Mouse (Mus musculus) kidney, postnatal 0 days (tissue): ENCODE data around the gene Snrpd3. TPM values are rescaled to one million over a fixed set of nuclear protein-coding genes. Genes with fewer than 3 reads are reported as not detected.

Source experiments
- ATAC-seq: fragments of 200-750 bp; cut with Nextera tagmentation; replicated peaks from 2 replicates; pipeline ENCODE4 v1.8.0; 2017; ENCODE audit warnings: low read depth, moderate number of reproducible peaks, moderate TSS enrichment, moderate library complexity; ENCODE audit not compliant: low FRiP score
- DNase-seq: peaks from one replicate; pipeline ENCODE4 v3.0.0-alpha.2; 2016; ENCODE audit warnings: low spot score
- H3K27ac ChIP-seq: fragments of 300-500 bp; sonication (generic); 2 replicates; pipeline ENCODE4 v1.5.1; 2014; ENCODE audit warnings: mild to moderate bottlenecking
- H3K27me3 ChIP-seq: fragments of 300-500 bp; sonication (generic); 2 replicates; pipeline ENCODE4 v1.6.1; 2014; ENCODE audit warnings: low read length, mixed read lengths; ENCODE audit not compliant: insufficient read depth
- H3K36me3 ChIP-seq: fragments of 300-500 bp; sonication (generic); 2 replicates; pipeline ENCODE4 v1.6.1; 2014; ENCODE audit warnings: low read length, mixed read lengths; ENCODE audit not compliant: insufficient read depth
- H3K4me1 ChIP-seq: fragments of 300-500 bp; sonication (generic); replicated peaks from 2 replicates; pipeline ENCODE4 v1.6.1; 2014; ENCODE audit warnings: antibody characterized with exemption, low read length, mixed read lengths; ENCODE audit not compliant: insufficient read depth
- H3K4me2 ChIP-seq: fragments of 300-500 bp; sonication (generic); 2 replicates; pipeline ENCODE4 v1.6.1; 2014; ENCODE audit warnings: mild to moderate bottlenecking, low read length, moderate library complexity, mixed read lengths
- H3K4me3 ChIP-seq: fragments of 300-500 bp; sonication (generic); replicated peaks from 2 replicates; pipeline ENCODE4 v1.5.1; 2014; ENCODE audit warnings: low read depth, low read length
- H3K9ac ChIP-seq: fragments of 300-500 bp; sonication (generic); 2 replicates; pipeline ENCODE4 v1.6.1; 2014; ENCODE audit warnings: low read depth, low read length
- H3K9me3 ChIP-seq: fragments of 300-500 bp; sonication (generic); replicated peaks from 2 replicates; pipeline ENCODE4 v1.6.1; 2016; ENCODE audit warnings: low read length, inconsistent platforms, mixed read lengths
- CTCF ChIP-seq: IDR thresholded peaks from 2 replicates; pipeline ENCODE4 v1.5.1; 2016; ENCODE audit warnings: antibody characterized with exemption, low read depth, mild to moderate bottlenecking, moderate library complexity
- WGBS: fragments of 180-500 bp; shearing (Covaris S2); extraction: QIAGEN DNeasy Blood & Tissue Kit; methylation state at CpG from one replicate; pipeline ENCODE4 v1.1.7; 2014; 5-methylcytosine and 5-hydroxymethylcytosine counted together
- polyA plus RNA-seq: library from polyadenylated mRNA; unstranded; fragments of >200 nt; fragmentation: Nextera tagmentation; extraction: Ambion mirVana; gene quantifications from 2 replicates; pipeline ENCODE4 v1.2.1, GENCODE M21; 2015

The Snrpd3 gene
- polyA plus RNA-seq, 1 experiment from 2014 or later = 113 TPM

DNA sequence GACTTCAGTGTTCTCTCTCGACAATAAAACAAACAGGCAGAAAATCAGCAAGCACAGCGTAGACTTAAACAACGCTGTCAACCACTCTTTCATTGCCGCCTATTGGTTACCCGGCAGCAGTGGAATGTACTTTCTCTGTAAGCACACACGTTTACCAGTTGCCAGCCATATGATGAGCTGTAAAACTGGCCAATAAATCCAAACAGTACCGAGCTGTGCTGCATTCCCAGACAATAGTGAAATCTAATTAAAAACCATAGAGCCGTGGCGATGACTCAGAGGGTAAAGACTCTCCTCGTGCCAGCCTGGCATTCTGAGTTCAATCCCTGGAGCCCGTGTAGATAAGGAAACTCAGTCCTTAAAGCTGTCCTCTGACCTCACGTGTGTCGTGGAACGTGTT lies 31.1 kb downstream of the Snrpd3 start:
- H3K27ac ChIP-seq = no peak overlapping the region
- 25% methylated on average over 14 of the region's 14 CpGs for WGBS
- peak; percentile 30; the same call in 1 of the 2 replicates for ATAC-seq
- no peak; the same call in 1 of the 2 replicates for TF ChIP-seq CTCF
- DNase-seq = no peak
- H3K9me3 ChIP-seq = no peaks in the 10 kb centered on the region
- no peak overlapping the region for H3K4me2 ChIP-seq
- no peaks in the 10 kb centered on the region for H3K27me3 ChIP-seq
- H3K36me3 ChIP-seq = no peaks in the 10 kb centered on the region
- H3K4me1 ChIP-seq = peaks cover 16% of the 10 kb centered on the region; the same call in 1 of the 2 replicates
- no peak overlapping the region for H3K4me3 ChIP-seq
- H3K9ac ChIP-seq = no peak overlapping the region

DNA sequence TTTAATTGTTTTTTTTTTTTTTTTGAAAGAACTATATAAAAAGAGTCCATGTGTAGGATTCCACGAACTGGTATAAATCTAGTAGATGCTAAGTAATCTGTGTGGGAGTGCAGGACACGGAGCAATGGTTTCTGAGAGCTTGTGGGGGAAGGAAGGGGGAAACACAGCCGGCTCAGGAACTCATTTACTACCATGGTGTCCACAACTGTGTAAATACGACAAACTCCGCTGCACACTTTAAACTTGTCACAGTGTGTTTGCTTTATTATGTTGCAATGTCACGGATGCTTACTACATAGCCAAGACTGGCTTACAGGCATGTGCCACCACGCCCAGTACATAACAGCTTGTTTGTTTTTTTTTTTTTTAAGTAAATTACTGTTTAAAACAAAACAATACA lies 32.5 kb downstream of the Snrpd3 start:
- H3K4me1 ChIP-seq = peaks cover 16% of the 10 kb centered on the region; the same call in 1 of the 2 replicates
- no peak overlapping the region for H3K4me2 ChIP-seq
- H3K36me3 ChIP-seq = no peaks in the 10 kb centered on the region
- H3K9me3 ChIP-seq = no peaks in the 10 kb centered on the region
- ATAC-seq (peak; percentile 48; the same call in 1 of the 2 replicates), DNase-seq (peak; percentile 85)
- no peak overlapping the region for H3K9ac ChIP-seq
- H3K27me3 ChIP-seq = no peaks in the 10 kb centered on the region
- WGBS = 18% methylated on average over 7 of the region's 7 CpGs
- H3K4me3 ChIP-seq = no peak overlapping the region
- no peak for TF ChIP-seq CTCF
- H3K27ac ChIP-seq = no peak overlapping the region

DNA sequence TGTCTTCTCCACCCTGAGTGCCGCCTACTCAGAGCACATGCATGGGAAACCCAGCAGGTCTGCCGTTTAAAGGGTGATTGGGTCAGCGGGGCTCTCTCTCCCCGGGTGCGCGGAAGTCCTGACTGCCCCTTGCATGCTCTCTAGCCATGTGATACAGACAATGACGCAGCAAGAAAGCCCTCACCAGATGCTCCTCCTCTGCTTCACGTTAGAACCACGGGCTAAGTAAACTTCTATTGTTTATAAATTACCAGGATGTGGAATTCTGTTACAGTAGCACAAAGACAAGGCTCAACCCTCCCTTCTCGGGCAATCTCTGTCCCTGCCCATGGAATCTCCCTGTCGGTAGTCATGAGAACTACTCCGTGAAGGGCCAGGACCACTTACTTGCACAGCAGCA lies 33.8 kb downstream of the Snrpd3 start:
- Histone ChIP-seq H3K36me3 (no peaks in the 10 kb centered on the region), H3K4me2 (peak overlapping the region; percentile 11; the same call in 1 of the 2 replicates), H3K27me3 (no peaks in the 10 kb centered on the region), H3K4me1 (peaks cover 16% of the 10 kb centered on the region; the same call in 1 of the 2 replicates), H3K9ac (no peak overlapping the region), H3K27ac (no peak overlapping the region), H3K9me3 (no peaks in the 10 kb centered on the region), H3K4me3 (no peak overlapping the region)
- 0 out of 2 replicates have a peak, but pooled peaks have one; percentile 37 for ATAC-seq
- 24% methylated on average over 12 of the region's 12 CpGs for WGBS
- DNase-seq = peak; percentile 54
- peak; percentile 19; the same call in 1 of the 2 replicates for TF ChIP-seq CTCF

DNA sequence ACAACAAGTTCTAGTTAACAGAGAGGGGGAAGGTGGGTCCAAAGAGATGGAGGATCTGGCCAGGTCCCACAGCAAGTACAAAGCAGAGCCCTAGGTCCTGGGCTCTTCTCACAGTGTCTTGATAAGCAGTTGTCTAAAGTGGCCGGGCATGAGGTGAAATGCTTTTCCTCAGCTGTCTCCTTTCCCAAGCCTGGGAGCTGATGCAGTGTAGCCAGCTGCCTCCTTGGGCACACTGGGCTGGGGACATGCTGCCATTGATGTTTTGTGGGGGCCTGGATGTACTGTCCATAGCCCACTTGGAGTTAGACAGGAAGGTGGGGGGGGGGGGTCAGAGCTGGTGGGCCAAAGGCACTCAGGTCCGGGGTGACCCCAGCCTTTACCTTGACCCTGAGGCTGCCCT lies 34.8 kb downstream of the Snrpd3 start:
- no peak overlapping the region for H3K4me3 ChIP-seq
- TF ChIP-seq CTCF = no peak
- 48% methylated on average over 2 of the region's 2 CpGs for WGBS
- H3K27me3 ChIP-seq = no peaks in the 10 kb centered on the region
- no peak for DNase-seq
- no peaks in the 10 kb centered on the region for H3K9me3 ChIP-seq
- ATAC-seq = no peak
- H3K4me2 ChIP-seq = no peak overlapping the region
- H3K4me1 ChIP-seq = peaks cover 16% of the 10 kb centered on the region; the same call in 1 of the 2 replicates
- no peak overlapping the region for H3K27ac ChIP-seq
- no peaks in the 10 kb centered on the region for H3K36me3 ChIP-seq
- H3K9ac ChIP-seq = no peak overlapping the region

DNA sequence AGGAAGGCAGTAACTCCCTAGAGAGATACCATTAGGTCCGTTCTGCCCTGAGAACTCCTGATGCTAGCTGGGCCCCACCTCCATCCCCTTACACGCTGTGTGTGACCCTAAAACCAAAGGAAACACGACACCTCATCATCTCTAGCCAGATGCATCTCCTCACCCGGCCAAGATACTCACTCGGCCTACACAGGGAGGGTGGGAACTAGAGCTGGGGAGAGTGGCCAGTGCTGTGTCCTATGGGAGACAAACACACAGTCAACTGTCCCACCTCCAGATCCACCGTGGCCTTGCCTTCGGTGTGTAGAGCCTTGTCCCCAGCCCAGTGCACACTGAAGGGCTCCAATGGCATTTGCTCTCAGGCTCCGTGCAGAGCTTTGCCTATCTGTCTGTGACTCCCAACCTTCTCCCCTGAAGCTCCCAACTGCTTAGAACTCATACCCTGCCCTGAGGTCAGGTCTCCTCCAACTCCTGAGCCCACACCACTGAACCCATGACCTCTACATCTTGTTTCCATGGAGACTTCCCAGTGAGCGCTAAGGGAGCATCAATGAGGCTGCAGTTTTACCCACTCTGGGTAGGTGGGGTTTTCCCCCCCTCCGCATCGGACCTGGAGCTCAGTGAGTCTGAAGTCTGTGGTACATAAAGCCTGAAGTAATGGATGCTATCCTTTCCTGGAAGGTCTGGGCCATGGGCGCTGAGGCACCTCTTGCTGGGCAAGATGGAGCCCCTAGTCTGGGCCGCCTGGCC lies 35.5 kb downstream of the Snrpd3 start:
- Histone ChIP-seq H3K27me3 (no peaks in the 10 kb centered on the region), H3K9me3 (no peaks in the 10 kb centered on the region), H3K36me3 (no peaks in the 10 kb centered on the region), H3K9ac (no peak overlapping the region), H3K4me1 (peaks cover 16% of the 10 kb centered on the region; the same call in 1 of the 2 replicates), H3K4me3 (no peak overlapping the region), H3K4me2 (no peak overlapping the region), H3K27ac (no peak overlapping the region)
- WGBS = 57% methylated on average over 13 of the region's 13 CpGs
- ATAC-seq (peak; percentile 14; the same call in 1 of the 2 replicates), DNase-seq (peak; percentile 30)
- no peak for TF ChIP-seq CTCF

DNA sequence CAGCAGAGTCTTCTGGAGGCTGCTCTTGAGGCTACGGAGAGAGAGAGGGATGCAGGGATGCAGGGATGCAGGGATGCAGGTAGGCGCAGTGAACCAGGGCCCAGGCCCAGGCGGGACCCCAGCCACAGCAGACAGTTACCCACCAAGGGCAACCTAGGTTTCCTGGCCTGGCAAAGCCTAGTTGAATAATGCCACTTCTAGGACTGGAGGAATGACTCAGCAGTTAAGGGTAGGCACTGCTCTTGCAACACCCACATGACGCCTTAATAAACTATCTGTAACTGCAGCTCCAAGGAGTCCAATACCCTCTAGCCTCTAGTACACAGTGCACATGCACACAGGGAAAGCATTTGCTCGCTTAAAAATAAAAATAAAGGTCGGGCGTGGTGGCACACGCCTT lies 36.7 kb downstream of the Snrpd3 start:
- ATAC-seq = no peak
- Histone ChIP-seq H3K27ac (no peak overlapping the region), H3K4me1 (peaks cover 21% of the 10 kb centered on the region), H3K36me3 (no peaks in the 10 kb centered on the region), H3K4me3 (no peak overlapping the region), H3K9ac (no peak overlapping the region), H3K27me3 (0 out of 2 replicates have a peak, but pooled peaks cover 3% of the 10 kb centered on the region), H3K4me2 (no peak overlapping the region), H3K9me3 (no peaks in the 10 kb centered on the region)
- no peak for DNase-seq
- WGBS = 90% methylated on average over 8 of the region's 8 CpGs
- TF ChIP-seq CTCF = no peak
